Mouse (Mus musculus) cerebral cortex, adult 2 months (tissue): Measurements from ENCODE around the gene Lamtor1.

Source experiments
- WGBS: fragments of 180-500 bp; shearing (Covaris S2); methylation state at CpG from one replicate; pipeline ENCODE4 v1.1.7; 2018; 5-methylcytosine and 5-hydroxymethylcytosine counted together

Gene Lamtor1

GRCm38 (mm10) chr7:101956481-101956880 lies 50.8 kb downstream of the Lamtor1 start:
- WGBS: 82% methylated on average over 1 of the region's 1 CpGs

GRCm38 (mm10) chr7:101956911-101957310 lies 51.2 kb downstream of the Lamtor1 start:
- 89% methylated on average over 5 of the region's 5 CpGs for WGBS

- WGBS: 97% methylated on average over 2 of the region's 2 CpGs
Observed at GRCm38 (mm10) chr7:101962829-101963228, 57.1 kb downstream of the Lamtor1 start.

GRCm38 (mm10) chr7:101963621-101964020 lies 57.9 kb downstream of the Lamtor1 start:
- WGBS: 86% methylated on average over 2 of the region's 2 CpGs

- WGBS: 89% methylated on average over 4 of the region's 4 CpGs
Observed at GRCm38 (mm10) chr7:101964551-101964950, 58.8 kb downstream of the Lamtor1 start.

- WGBS: 55% methylated on average over 2 of the region's 2 CpGs
Observed at GRCm38 (mm10) chr7:101965606-101966005, 59.9 kb downstream of the Lamtor1 start.

- 44% methylated on average over 1 of the region's 1 CpGs for WGBS
Observed at GRCm38 (mm10) chr7:101967256-101967655, 61.6 kb downstream of the Lamtor1 start.

GRCm38 (mm10) chr7:101968751-101969150 lies 63.0 kb downstream of the Lamtor1 start:
- WGBS: 48% methylated on average over 2 of the region's 2 CpGs

GRCm38 (mm10) chr7:101969694-101970428 lies 64.2 kb downstream of the Lamtor1 start:
- under 1% methylated on average over 48 of the region's 53 CpGs for WGBS

- under 1% methylated on average over 17 of the region's 17 CpGs for WGBS
Observed at GRCm38 (mm10) chr7:101970429-101970775, 64.7 kb downstream of the Lamtor1 start.

- 1% methylated on average over 19 of the region's 19 CpGs for WGBS
Observed at GRCm38 (mm10) chr7:101970821-101971461, 65.2 kb downstream of the Lamtor1 start.

- WGBS: 18% methylated on average over 2 of the region's 2 CpGs
Observed at GRCm38 (mm10) chr7:101971721-101972120, 66.0 kb downstream of the Lamtor1 start.

GRCm38 (mm10) chr7:101973730-101974129 lies 68.0 kb downstream of the Lamtor1 start:
- WGBS: 86% methylated on average over 3 of the region's 3 CpGs

- 18% methylated on average over 2 of the region's 2 CpGs for WGBS
Observed at GRCm38 (mm10) chr7:101974505-101974904, 68.8 kb downstream of the Lamtor1 start.
